Mouse (Mus musculus): Measurements from ENCODE around the gene Adgrb2.

DNA sequence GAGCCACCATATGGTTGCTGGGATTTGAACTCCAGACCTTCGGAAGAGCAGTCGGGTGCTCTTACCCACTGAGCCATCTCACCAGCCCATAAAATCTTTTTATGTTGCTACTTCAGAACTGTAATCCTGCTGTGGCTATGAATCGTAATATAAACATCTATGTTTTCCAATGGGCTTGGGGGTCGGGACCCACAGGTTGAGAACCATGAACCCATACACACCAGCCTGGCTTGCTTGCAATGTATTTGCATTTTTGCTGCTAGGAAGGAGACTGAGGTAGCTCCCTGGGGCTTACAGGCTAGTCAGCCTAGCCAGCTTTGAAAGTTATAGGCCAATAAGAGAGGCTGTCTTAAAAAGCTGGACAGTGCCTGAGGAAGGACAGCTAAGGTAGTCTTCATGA, 26.1 kb downstream of the Adgrb2 start:
- TF ChIP-seq CTCF (IDR thresholded peaks at IDR 0.05; ENCODE audit: borderline replicate concordance, control insufficient read depth, extremely low read depth, insufficient read depth, low read length, poor library complexity), result no peak
- TF ChIP-seq POLR2A (IDR thresholded peaks at IDR 0.05; ENCODE audit: control insufficient read depth, extremely low read depth, insufficient read depth, low read length, poor library complexity), result no peak
